Mouse (Mus musculus) lung, postnatal 0 days (tissue): Measurements from ENCODE around the gene Tifa. TPM values are rescaled to one million over a fixed set of nuclear protein-coding genes. Genes with fewer than 3 reads are reported as not detected.
"Not testable (repeated sequence)": the region's sequence is repeated elsewhere in the genome, so short reads cannot be mapped to it uniquely, and the experiment has no call there.

Experiments used
- ATAC-seq: fragments of 200-750 bp; cut with Nextera tagmentation; 2 replicates; pipeline ENCODE4 v1.8.0; 2017; ENCODE audit warnings: moderate library complexity
- DNase-seq: peaks from one replicate; pipeline ENCODE4 v3.0.0-alpha.2; 2016; ENCODE audit warnings: low spot score
- H3K27ac ChIP-seq: fragments of 300-500 bp; sonication (generic); 2 replicates; pipeline ENCODE4 v1.5.1; 2014; ENCODE audit warnings: antibody characterized with exemption, mild to moderate bottlenecking, low read length, mixed read lengths
- H3K27me3 ChIP-seq: fragments of 300-500 bp; sonication (generic); replicated peaks from 2 replicates; pipeline ENCODE4 v1.6.1; 2014; ENCODE audit warnings: low read length, mixed read lengths; ENCODE audit not compliant: insufficient read depth
- H3K36me3 ChIP-seq: fragments of 300-500 bp; sonication (generic); 2 replicates; pipeline ENCODE4 v1.6.1; 2014; ENCODE audit warnings: low read length, mixed read lengths; ENCODE audit not compliant: insufficient read depth
- H3K4me1 ChIP-seq: fragments of 300-500 bp; sonication (generic); 2 replicates; pipeline ENCODE4 v1.6.1; 2014; ENCODE audit warnings: antibody characterized with exemption, low read depth, low read length, mixed read lengths; ENCODE audit not compliant: insufficient read depth
- H3K4me2 ChIP-seq: fragments of 300-500 bp; sonication (generic); replicated peaks from 2 replicates; pipeline ENCODE4 v1.6.1; 2014; ENCODE audit warnings: low read depth, mild to moderate bottlenecking, low read length, moderate library complexity, mixed read lengths
- H3K4me3 ChIP-seq: fragments of 300-500 bp; sonication (generic); 2 replicates; pipeline ENCODE4 v1.5.1; 2014; ENCODE audit warnings: low read depth, low read length
- H3K9ac ChIP-seq: fragments of 300-500 bp; sonication (generic); replicated peaks from 2 replicates; pipeline ENCODE4 v1.6.1; 2014; ENCODE audit warnings: low read depth, mild to moderate bottlenecking
- H3K9me3 ChIP-seq: fragments of 300-500 bp; sonication (generic); 2 replicates; pipeline ENCODE4 v1.6.1; 2016; ENCODE audit warnings: low read length, mixed read lengths
- CTCF ChIP-seq: IDR thresholded peaks from 2 replicates; pipeline ENCODE4 v1.5.1; 2016; ENCODE audit warnings: antibody characterized with exemption, mild to moderate bottlenecking
- EP300 ChIP-seq: IDR thresholded peaks from 2 replicates; pipeline ENCODE4 v1.6.1; 2016; ENCODE audit warnings: antibody characterized with exemption, mild to moderate bottlenecking, control low read depth
- WGBS: fragments of 180-500 bp; shearing (Covaris S2); extraction: QIAGEN DNeasy Blood & Tissue Kit; methylation state at CpG from one replicate; pipeline ENCODE4 v1.1.7; 2014; 5-methylcytosine and 5-hydroxymethylcytosine counted together
- polyA plus RNA-seq: library from polyadenylated mRNA; unstranded; fragments of >200 nt; fragmentation: Nextera tagmentation; extraction: Ambion mirVana; gene quantifications from 2 replicates; pipeline ENCODE4 v1.2.1, GENCODE M21; 2015

The Tifa gene
- polyA plus RNA-seq, 1 experiment from 2014 or later = 6.3 TPM

DNA sequence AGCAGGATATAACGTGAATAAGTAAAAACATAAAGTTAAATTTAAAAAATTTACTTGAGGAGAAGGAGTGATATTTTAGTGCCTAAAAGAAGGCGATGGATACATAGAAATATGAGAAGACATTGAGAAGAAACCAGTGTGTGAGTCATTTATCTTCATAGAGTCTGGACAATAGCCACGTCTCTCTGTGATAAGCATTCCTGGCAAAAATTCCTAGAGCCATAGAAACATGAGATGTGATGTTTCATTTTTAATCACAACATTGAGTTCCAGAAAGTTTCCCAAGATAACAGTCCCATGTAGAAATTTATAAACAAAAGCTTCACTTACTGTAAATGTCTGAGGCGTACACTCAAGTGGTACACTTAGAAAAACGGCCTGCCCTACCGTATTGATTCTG is 6.7 kb upstream of the Tifa start:
- no peak overlapping the region for H3K4me2 ChIP-seq
- H3K4me1 ChIP-seq = no peaks in the 10 kb centered on the region
- no peaks in the 10 kb centered on the region for H3K9me3 ChIP-seq
- 53% methylated on average over 6 of the region's 6 CpGs for WGBS
- TF ChIP-seq EP300 = no peak
- no peak for ATAC-seq
- DNase-seq = peak; percentile 42
- no peak overlapping the region for H3K27ac ChIP-seq
- no peak overlapping the region for H3K9ac ChIP-seq
- H3K36me3 ChIP-seq = no peaks in the 10 kb centered on the region
- H3K27me3 ChIP-seq = no peaks in the 10 kb centered on the region
- H3K4me3 ChIP-seq = no peak overlapping the region

DNA sequence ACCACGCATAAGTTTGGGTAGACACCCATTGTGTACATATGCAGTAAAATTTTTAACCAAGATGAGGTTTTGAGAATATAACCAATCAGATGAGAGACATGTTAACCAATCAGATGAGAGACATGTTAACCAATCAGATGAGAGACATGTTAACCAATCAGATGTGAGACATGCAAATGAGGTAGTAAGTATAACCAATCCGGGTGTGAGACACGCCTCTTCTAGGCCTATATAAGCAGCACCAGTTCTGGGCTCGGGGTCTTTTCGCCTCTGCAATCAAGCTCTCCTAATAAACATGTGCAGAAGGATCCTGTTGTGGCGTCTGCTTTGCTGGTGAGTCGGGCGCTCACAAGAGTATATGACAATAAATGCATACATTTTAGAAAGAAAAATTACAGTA is 5.9 kb upstream of the Tifa start:
- not testable (repeated sequence) for H3K36me3 ChIP-seq, H3K4me3 ChIP-seq, H3K4me1 ChIP-seq, H3K27ac ChIP-seq, DNase-seq, H3K27me3 ChIP-seq, H3K9me3 ChIP-seq, H3K9ac ChIP-seq, ATAC-seq, H3K4me2 ChIP-seq
- 93% methylated on average over 8 of the region's 8 CpGs for WGBS

DNA sequence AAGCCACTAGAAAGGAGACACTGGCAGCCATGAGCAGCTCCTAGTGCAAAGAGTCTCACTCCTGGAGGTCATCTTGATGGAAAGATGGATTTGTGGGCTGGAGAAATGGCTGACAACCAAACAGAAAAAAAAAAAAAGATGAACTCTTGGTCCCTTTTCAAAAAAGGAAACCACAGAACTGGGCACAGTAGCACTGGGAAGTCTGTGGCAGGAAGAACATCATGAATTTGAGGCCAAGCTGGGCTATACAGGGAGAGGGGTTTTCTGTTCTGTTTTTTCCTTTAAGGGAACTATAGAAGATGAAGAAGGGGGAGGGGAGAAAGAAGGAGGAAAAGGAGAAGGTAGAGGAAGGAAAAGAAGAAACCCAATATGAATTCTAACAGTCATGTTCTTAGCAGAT is 2.6 kb upstream of the Tifa start:
- Histone ChIP-seq H3K4me3 (no peak overlapping the region), H3K27me3 (0 out of 2 replicates have a peak, but pooled peaks cover 7% of the 10 kb centered on the region), H3K4me2 (no peak overlapping the region), H3K27ac (no peak overlapping the region), H3K9me3 (no peaks in the 10 kb centered on the region), H3K4me1 (no peaks in the 10 kb centered on the region), H3K9ac (no peak overlapping the region), H3K36me3 (no peaks in the 10 kb centered on the region)
- ATAC-seq = no peak
- peak; percentile 14 for DNase-seq
- TF ChIP-seq EP300 (no peak), CTCF (no peak)

DNA sequence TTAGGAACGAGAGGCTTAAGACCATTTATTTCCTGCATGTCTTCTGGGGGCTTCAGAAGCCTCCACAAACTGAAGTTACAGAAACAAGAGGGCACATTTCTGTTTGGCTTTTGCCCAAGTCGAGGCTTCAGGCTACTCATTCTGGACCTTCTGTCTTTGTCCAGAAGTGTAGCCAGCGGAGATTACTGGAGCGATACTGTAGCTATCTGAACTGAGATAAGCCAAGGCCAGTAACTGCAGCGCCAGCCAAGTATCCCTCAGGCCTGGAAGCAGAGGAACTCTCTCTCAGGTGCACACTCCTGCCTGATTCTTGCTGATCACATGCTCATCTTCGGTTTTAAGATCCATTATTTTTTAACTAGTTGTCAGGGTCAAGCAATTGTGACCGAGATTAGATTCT is 1.6 kb upstream of the Tifa start:
- WGBS = 51% methylated on average over 7 of the region's 7 CpGs
- no peak overlapping the region for H3K4me2 ChIP-seq
- H3K9ac ChIP-seq = no peak overlapping the region
- no peaks in the 10 kb centered on the region for H3K36me3 ChIP-seq
- H3K4me1 ChIP-seq = no peaks in the 10 kb centered on the region
- 0 out of 2 replicates have a peak, but pooled peaks cover 7% of the 10 kb centered on the region for H3K27me3 ChIP-seq
- no peak overlapping the region for H3K4me3 ChIP-seq
- TF ChIP-seq CTCF (no peak), EP300 (no peak)
- H3K9me3 ChIP-seq = no peaks in the 10 kb centered on the region
- H3K27ac ChIP-seq = no peak overlapping the region
- ATAC-seq (no peak), DNase-seq (no peak)

DNA sequence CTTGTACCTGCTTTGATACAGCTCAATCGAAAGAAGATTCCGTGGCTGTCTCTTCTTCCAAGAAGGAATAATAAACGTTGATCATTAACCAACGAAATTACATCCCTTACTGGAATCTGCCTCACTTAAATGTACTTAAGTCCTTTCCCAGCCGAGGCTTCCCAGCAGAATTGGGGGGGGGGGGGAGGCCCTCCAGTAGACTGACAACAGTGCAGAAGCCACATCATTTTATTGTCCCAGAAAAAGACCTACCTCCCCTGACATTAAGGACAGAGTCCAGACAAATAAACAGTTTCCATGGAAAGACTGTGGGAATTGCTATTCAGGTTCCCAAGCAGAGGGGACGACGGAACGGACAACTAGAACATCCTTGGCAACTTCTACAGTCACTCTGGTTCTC is 686 bp upstream of the Tifa start:
- 25% methylated on average over 8 of the region's 8 CpGs for WGBS
- Histone ChIP-seq H3K4me1 (no peaks in the 10 kb centered on the region), H3K9me3 (no peaks in the 10 kb centered on the region), H3K36me3 (no peaks in the 10 kb centered on the region), H3K4me3 (no peak overlapping the region), H3K27me3 (0 out of 2 replicates have a peak, but pooled peaks cover 7% of the 10 kb centered on the region), H3K9ac (no peak overlapping the region), H3K4me2 (peak overlapping the region; percentile 96), H3K27ac (no peak overlapping the region)
- DNase-seq = no peak
- no peak for ATAC-seq
- no peak for TF ChIP-seq EP300
- no peak for TF ChIP-seq CTCF

DNA sequence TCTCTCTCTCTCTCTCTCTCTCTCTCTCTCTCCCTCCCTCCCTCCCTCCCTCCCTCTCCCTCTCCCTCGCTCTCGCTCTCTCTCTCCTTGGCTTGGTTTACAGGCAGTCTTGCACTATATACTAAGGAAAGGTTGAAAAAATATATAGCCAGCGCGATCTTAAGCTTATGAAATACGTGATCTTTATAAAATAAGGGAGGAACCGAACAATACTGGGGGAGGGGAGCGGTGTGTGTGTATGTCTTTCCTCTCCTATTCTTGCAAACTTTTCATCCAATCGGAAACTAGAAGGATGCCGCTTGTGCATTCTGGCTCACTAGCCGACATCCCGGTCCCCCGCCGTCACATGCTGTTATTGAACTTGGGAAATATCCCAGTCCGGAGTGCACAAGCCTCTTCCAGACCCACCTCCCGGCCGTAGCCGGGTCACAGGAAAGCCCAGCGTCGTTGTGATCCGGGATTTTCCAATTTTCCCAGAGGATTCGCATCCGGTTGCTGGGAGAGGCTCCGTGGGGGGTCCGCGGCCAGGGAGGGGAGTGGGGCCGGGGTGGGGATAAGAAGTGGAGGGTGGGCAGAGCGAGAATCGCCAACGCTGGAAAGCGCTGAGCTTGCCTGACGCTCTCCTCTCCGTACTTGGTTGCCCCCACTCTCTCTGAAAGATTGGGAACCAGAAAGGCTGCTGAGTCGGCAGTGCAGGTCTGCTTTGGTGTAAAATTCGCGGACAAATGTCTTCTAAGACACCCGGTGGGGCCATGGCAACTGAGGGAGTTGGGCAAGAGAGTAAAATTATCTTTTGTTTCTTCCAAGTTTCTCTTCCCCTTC is 840 bp downstream of the Tifa start:
- no peaks in the 10 kb centered on the region for H3K36me3 ChIP-seq
- under 1% methylated on average over 34 of the region's 36 CpGs for WGBS
- peak overlapping the region; percentile 96 for H3K4me2 ChIP-seq
- peak overlapping the region; percentile 56 for H3K4me3 ChIP-seq
- H3K27me3 ChIP-seq = 0 out of 2 replicates have a peak, but pooled peaks cover 7% of the 10 kb centered on the region
- DNase-seq (peak; percentile 62), ATAC-seq (peak; percentile 65)
- peak overlapping the region; percentile 43 for H3K9ac ChIP-seq
- H3K4me1 ChIP-seq = no peaks in the 10 kb centered on the region
- TF ChIP-seq CTCF = no peak
- TF ChIP-seq EP300 = no peak
- H3K27ac ChIP-seq = peak overlapping the region; percentile 51
- no peaks in the 10 kb centered on the region for H3K9me3 ChIP-seq
